Mouse (Mus musculus): ENCODE results near the gene Laptm5. TPM values are rescaled to one million over a fixed set of nuclear protein-coding genes. Genes with fewer than 3 reads are reported as not detected.

The Laptm5 gene
- polyA plus RNA-seq, 1 experiment: 66.8 TPM

DNA sequence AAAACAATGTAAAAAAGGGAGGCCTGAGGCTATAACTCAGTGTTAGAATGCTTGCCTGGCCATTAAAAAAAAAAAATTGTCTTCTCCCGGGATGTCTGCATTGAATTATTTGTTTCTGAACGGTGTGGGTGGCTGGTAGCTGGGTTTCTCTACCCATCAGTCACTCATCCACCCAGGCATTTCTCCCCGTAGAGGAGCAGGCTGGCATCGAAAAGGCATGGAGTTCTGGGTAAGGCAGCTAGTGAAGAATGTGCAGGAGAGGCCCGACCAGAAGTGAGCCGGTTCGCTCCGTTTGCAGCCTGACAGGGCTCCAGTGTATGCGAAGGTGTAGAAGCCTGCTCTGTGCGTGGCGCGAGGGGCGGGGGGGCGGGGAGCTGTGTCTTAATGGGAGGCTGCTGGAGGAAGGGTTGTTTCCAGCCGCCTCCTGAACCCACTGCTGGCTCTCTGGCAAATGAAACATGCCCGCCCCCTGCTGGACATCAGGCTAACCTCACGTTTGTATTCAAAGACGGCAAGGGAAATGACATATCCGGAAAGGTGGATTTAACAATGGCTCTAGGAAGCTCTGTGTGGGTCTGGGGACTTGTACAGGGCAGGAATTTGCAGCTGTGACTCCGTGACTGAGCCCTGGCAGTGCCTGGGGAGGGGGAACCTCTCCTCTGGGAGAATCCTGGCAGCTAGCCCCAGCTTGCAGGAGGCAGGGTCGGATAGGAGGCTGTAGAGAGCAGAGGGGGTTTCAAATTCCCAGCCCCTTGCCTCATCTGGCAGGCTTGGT, 34.5 kb upstream of the Laptm5 start:
- H3K4me3 ChIP-seq (ENCODE audit: insufficient read depth, low read length): no peak overlapping the region
- peak; percentile 84 for TF ChIP-seq CTCF (IDR thresholded peaks at IDR 0.05; ENCODE audit: extremely low read depth, insufficient read depth, low read length)
- TF ChIP-seq POLR2A (IDR thresholded peaks at IDR 0.05; ENCODE audit: extremely low read depth, insufficient read depth, low read length): no peak
- no peak overlapping the region for H3K27ac ChIP-seq (ENCODE audit: insufficient read depth, low read length)
- peaks cover 3% of the 10 kb centered on the region; the same call in 1 of the 2 replicates for H3K4me1 ChIP-seq (ENCODE audit: control insufficient read depth, insufficient read depth, low read length)

DNA sequence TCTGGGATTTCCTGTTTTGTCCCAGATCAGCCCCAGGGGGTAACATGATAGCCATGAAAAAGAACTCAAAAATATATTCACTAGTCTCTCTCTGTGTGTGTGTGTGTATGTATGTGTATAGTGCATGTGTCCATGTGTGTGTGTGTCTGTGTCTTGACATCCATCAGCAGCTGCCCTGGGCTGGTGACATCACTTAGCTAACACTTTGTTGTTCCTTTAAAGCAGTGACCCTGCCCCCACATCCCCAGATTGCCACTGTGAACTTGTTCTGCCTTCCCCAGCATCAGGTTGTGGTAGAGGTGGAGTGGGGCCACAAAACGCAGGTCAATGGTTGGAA, 33.9 kb upstream of the Laptm5 start:
- H3K4me3 ChIP-seq (ENCODE audit: insufficient read depth, low read length): no peak overlapping the region
- peaks cover 3% of the 10 kb centered on the region; the same call in 1 of the 2 replicates for H3K4me1 ChIP-seq (ENCODE audit: control insufficient read depth, insufficient read depth, low read length)
- TF ChIP-seq CTCF (IDR thresholded peaks at IDR 0.05; ENCODE audit: extremely low read depth, insufficient read depth, low read length) (no peak), POLR2A (IDR thresholded peaks at IDR 0.05; ENCODE audit: extremely low read depth, insufficient read depth, low read length) (no peak)
- H3K27ac ChIP-seq (ENCODE audit: insufficient read depth, low read length): no peak overlapping the region

DNA sequence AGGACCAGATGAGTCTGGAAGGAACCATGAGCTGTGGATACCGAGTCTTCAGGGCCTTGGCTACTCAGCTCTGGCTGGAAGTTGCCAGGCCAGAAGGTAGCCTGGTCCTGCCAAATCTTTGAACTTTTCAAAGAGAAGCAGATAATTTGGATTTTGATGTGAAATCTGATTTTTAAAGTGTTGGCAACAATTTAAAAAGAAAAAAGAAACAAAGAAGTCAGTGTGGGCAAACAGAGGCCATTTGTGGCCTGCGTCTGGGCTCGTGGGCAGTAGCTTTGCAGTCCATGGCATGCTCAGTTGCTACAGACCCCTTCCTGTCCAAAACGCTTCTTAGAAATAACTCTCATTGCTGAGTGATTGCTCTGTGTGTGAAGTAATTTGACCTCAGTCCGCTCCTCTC, 31.6 kb upstream of the Laptm5 start:
- no peak overlapping the region for H3K4me3 ChIP-seq (ENCODE audit: insufficient read depth, low read length)
- no peak for TF ChIP-seq CTCF (IDR thresholded peaks at IDR 0.05; ENCODE audit: extremely low read depth, insufficient read depth, low read length)
- TF ChIP-seq POLR2A (IDR thresholded peaks at IDR 0.05; ENCODE audit: extremely low read depth, insufficient read depth, low read length): no peak
- no peak overlapping the region for H3K27ac ChIP-seq (ENCODE audit: insufficient read depth, low read length)
- no peaks in the 10 kb centered on the region for H3K4me1 ChIP-seq (ENCODE audit: control insufficient read depth, insufficient read depth, low read length)

DNA sequence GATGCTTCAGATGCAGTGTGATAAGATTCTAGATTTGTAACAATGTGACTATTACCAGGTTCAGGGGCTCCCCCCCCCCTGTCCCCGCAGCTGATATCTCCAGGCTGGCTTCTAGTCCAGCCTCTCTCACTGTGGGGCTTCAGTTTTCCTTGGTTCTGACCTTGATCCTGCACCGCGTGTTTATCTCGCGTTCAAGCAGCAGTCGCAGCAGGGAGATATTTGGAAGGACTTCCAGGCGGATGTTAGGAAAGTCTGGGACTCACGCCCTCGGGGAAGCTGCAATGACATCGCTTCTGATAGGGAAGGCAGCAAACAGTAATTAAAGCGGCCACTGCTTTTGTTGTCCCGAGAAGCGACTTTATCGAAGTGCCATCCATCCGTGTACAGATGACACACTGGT, 30.2 kb upstream of the Laptm5 start:
- TF ChIP-seq POLR2A (IDR thresholded peaks at IDR 0.05; ENCODE audit: extremely low read depth, insufficient read depth, low read length) (no peak), CTCF (IDR thresholded peaks at IDR 0.05; ENCODE audit: extremely low read depth, insufficient read depth, low read length) (no peak)
- Histone ChIP-seq H3K4me1 (ENCODE audit: control insufficient read depth, insufficient read depth, low read length) (no peaks in the 10 kb centered on the region), H3K27ac (ENCODE audit: insufficient read depth, low read length) (no peak overlapping the region), H3K4me3 (ENCODE audit: insufficient read depth, low read length) (no peak overlapping the region)

DNA sequence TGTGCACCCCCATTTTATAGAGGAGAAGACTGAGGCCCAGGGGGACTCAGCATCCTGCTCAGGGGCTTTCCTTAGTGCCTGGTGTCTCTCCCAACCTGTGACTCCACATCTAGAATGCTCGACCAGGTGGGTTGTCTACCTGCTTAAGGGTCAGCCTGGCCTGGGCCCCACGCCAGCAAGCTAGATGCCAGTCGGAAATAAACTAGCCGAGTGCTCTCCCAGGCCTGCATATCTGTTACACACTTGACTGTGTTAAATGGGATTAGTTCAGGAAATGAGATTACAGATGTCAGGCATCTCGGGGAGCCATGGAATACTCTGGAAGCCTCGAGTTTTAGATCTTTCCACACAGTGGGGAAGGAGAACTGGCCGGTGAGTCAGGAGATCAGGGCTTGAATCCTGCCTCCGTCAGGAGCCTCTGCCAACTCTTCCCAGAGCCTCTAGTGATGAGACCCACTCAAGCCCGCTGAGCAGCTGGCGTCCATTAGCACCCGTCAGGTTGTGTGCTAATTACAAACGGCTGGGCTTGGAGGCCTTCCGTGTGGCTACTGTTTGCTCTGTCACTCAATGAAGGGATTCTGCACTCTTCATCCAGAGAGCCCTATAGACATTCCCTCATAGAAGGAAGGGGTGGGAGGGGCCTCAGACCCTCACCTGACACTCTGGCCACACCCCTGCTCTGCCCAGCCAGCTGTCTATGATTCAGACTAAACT, 28.9 kb upstream of the Laptm5 start:
- no peak overlapping the region for H3K4me3 ChIP-seq (ENCODE audit: insufficient read depth, low read length)
- no peak overlapping the region for H3K27ac ChIP-seq (ENCODE audit: insufficient read depth, low read length)
- no peak for TF ChIP-seq POLR2A (IDR thresholded peaks at IDR 0.05; ENCODE audit: extremely low read depth, insufficient read depth, low read length)
- no peak for TF ChIP-seq CTCF (IDR thresholded peaks at IDR 0.05; ENCODE audit: extremely low read depth, insufficient read depth, low read length)
- H3K4me1 ChIP-seq (ENCODE audit: control insufficient read depth, insufficient read depth, low read length): no peaks in the 10 kb centered on the region

DNA sequence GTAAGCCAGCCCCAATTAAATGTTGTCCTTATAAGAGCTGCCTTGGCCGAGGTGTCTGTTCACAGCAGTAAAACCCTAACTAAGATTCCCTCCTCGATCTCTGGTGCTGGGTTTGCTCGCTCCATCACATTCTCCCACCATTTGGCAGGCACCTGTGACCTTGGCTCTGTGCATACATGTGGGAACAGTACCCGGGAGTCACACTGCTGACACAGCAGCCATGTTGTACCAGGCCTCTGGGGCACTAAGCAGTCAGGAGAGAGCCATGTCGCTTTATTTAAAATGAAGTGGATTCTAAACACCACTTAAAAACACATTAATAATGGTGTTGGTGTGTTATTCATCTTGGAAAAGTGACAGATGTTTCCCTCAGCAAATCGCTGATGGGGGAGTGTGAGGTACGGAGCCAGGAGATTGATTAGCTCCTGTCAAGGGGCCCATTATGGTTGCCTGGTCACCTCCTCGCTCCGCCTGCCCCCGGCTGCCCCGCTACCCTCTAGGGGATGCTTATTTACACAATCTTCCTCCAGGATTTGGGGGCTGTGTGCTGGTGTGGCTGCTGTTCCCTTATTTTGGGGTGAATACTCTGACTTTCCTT, 25.7 kb upstream of the Laptm5 start:
- Histone ChIP-seq H3K4me1 (ENCODE audit: control insufficient read depth, insufficient read depth, low read length) (peaks cover 2% of the 10 kb centered on the region; the same call in 1 of the 2 replicates), H3K4me3 (ENCODE audit: insufficient read depth, low read length) (no peak overlapping the region), H3K27ac (ENCODE audit: insufficient read depth, low read length) (no peak overlapping the region)
- TF ChIP-seq POLR2A (IDR thresholded peaks at IDR 0.05; ENCODE audit: extremely low read depth, insufficient read depth, low read length) (no peak), CTCF (IDR thresholded peaks at IDR 0.05; ENCODE audit: extremely low read depth, insufficient read depth, low read length) (no peak)

DNA sequence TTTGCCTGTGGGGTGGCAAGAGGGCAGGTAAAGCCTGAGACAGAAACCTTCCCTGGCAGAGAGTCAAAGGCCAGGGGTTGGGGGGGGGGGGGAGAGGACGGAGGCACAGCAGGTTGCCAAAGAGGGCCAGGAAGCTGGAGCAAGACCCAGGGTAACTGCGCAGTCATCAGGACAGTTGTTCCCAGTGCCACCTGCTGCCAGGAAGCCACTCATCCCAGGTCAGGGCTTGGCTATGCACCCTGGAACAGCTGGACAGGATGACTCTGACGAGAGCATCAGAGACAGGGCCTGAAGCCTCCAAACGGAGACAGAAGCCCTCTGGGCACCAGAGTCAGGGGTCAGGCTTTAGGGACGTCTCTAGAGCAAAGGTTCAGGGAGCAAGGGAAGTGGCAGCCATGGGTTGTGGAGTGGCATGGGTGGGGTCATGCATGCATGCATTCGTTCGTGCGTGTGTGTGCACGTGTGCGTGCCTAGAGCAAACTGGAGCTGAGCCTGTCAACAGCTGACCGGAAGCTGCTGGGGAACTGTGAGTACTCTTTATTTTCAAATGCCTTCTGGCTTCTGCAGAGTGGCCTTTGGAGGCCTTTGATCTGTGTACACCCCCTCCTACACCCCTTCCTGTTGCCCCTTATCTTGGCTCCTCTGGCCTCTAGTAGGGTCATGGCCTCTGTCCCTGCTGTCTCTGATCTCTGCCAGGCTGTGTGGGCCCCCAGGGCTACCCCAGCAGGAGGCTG, 23.0 kb upstream of the Laptm5 start:
- TF ChIP-seq POLR2A (IDR thresholded peaks at IDR 0.05; ENCODE audit: extremely low read depth, insufficient read depth, low read length) (no peak), CTCF (IDR thresholded peaks at IDR 0.05; ENCODE audit: extremely low read depth, insufficient read depth, low read length) (no peak)
- H3K27ac ChIP-seq (ENCODE audit: insufficient read depth, low read length): 0 out of 2 replicates have a peak overlapping the region, but pooled peaks have one; percentile 52
- peaks cover 2% of the 10 kb centered on the region; the same call in 1 of the 2 replicates for H3K4me1 ChIP-seq (ENCODE audit: control insufficient read depth, insufficient read depth, low read length)
- no peak overlapping the region for H3K4me3 ChIP-seq (ENCODE audit: insufficient read depth, low read length)

DNA sequence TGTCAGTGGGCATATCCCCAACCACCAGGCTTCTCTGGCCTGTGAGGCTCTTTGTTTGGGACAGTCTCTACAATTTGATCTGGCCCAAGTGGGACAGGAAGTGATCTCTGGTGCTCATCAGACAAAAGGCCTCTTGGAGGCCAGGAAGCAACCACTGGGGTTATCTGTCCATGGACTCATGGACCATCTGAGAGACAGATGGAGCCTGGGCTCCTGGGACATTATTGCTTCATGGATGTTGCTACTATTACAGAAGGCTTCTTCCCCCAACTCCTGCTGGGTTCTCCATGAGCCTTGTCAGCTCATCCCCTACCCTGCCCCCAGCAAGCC, 22.4 kb upstream of the Laptm5 start:
- peaks cover 2% of the 10 kb centered on the region; the same call in 1 of the 2 replicates for H3K4me1 ChIP-seq (ENCODE audit: control insufficient read depth, insufficient read depth, low read length)
- TF ChIP-seq POLR2A (IDR thresholded peaks at IDR 0.05; ENCODE audit: extremely low read depth, insufficient read depth, low read length): no peak
- H3K4me3 ChIP-seq (ENCODE audit: insufficient read depth, low read length): no peak overlapping the region
- no peak overlapping the region for H3K27ac ChIP-seq (ENCODE audit: insufficient read depth, low read length)

DNA sequence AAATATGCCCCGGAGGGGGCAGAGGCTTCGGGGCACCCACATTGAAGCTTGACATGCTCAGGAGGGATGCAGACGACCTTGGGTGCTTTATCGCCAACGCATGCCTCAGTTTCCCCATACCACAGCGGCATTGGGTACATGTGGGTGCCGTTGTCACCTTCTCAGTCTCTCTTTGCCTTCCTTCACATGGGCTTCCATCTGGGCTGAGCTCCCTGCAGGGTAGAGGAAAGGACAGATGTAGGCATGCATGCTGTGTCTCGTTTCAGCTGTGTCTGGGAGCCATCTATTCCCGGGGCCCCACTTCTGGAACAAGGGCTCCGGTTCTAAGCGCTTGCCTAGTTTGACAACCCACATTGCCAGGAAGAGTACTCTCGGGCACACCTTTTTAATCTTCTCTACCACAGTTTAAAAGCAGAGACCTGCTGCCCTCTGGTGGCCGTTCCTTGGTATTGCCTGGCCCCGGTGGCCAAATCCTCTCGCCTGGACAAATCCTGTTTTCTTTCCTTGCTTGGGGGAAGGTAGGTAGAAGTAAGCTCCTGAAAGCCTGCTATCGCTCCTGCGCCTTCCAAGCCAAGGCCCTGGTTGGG, 20.8 kb upstream of the Laptm5 start:
- peak; percentile 86 for TF ChIP-seq CTCF (IDR thresholded peaks at IDR 0.05; ENCODE audit: extremely low read depth, insufficient read depth, low read length)
- no peak for TF ChIP-seq POLR2A (IDR thresholded peaks at IDR 0.05; ENCODE audit: extremely low read depth, insufficient read depth, low read length)
- H3K4me3 ChIP-seq (ENCODE audit: insufficient read depth, low read length): no peak overlapping the region
- H3K4me1 ChIP-seq (ENCODE audit: control insufficient read depth, insufficient read depth, low read length): peaks cover 2% of the 10 kb centered on the region; the same call in 1 of the 2 replicates
- H3K27ac ChIP-seq (ENCODE audit: insufficient read depth, low read length): no peak overlapping the region
